Mouse (Mus musculus): Measurements from ENCODE around the gene Ranbp3.

- peak; percentile 74 for TF ChIP-seq CTCF (IDR thresholded peaks at IDR 0.05; ENCODE audit: insufficient read depth, low read length)
- TF ChIP-seq POLR2A (IDR thresholded peaks at IDR 0.05; ENCODE audit: borderline replicate concordance, extremely low read depth, low read depth, low read length): no peak
Observed at GRCm38 (mm10) chr17:56668384-56669144, 4.5 kb upstream of the Ranbp3 start.
